Mouse (Mus musculus): ENCODE results near the gene Tcf7l1. TPM values are rescaled to one million over a fixed set of nuclear protein-coding genes. Genes with fewer than 3 reads are reported as not detected.
A peak's percentile ranks its signal among the peaks of the same experiment; 100 is the strongest.

The Tcf7l1 gene
- polyA plus RNA-seq, 1 experiment from 2014 or later, result 23.8 TPM

DNA sequence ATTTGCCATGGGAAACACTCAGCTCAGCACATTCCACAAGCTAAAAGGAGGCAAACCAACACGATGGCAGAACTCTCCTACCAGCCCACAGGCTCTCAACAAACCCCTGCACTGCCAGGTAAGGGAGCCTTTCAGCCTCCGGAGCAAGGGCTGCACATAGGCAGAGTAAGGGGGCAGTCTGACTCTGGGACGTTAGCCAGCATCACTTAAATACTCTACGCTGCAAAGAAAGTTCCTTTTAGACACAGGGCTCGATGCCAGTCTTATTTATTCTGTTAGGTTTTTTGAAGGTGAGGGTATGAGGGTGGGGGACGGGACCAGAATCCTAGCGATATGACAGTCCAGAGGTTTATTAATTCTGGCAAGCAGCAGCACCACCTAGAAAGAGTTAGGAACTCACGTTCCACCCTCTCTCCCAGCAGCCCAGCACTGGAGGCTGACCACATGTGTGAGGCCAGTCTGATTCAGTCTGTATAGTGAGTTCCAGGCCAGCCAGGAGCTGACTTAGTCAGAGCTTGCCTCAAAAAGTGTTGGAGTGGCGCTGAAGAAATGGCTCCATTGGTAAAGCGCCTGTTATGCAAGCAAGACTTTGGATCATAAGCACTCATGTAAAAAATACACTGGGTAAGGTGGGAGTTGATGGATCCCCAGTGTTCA is 44.8 kb downstream of the Tcf7l1 start:
- Histone ChIP-seq H3K4me2 (ENCODE audit: low read length) (no peak overlapping the region), H3K4me3 (replicated peaks; ENCODE audit: low read depth, low read length) (no peak overlapping the region), H3K9me3 (replicated peaks; ENCODE audit: low read length) (no peaks in the 10 kb centered on the region), H3K27ac (peak overlapping the region; percentile 65; the same call in 1 of the 2 replicates), H3K4me1 (replicated peaks; ENCODE audit: insufficient read depth, low read length) (peaks cover 52% of the 10 kb centered on the region), H3K36me3 (ENCODE audit: insufficient read depth, low read length) (no peaks in the 10 kb centered on the region), H3K9ac (ENCODE audit: low read depth, low read length) (no peak overlapping the region), H3K27me3 (ENCODE audit: insufficient read depth, low read length) (no peaks in the 10 kb centered on the region)
- no peak for ATAC-seq (replicated peaks; ENCODE audit: low FRiP score, low read depth)
- TF ChIP-seq CTCF (IDR thresholded peaks at IDR 0.05; ENCODE audit: low read depth), result no peak
- no peak for DNase-seq (ENCODE audit: low spot score)
- 46% methylated on average over 10 of the region's 10 CpGs for WGBS

DNA sequence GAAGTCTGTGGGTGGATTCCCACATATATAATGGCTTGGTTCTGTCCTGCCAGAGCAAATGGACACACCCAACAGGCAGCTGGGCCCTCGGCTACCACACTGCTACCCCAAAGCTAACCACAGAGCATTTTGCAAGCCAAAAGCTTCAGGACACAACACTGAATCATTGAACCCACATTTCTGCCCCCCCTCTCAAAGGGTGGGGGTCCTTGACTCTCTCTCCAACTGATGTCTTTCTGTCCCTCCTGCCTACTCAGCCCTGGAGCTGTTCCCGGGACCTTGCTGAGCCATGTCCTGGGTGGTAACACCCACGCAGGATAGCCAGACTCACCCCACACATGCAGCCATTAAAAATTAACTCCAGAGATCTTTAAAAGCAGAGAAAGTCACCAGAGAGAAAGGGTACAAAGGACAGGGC is 45.4 kb downstream of the Tcf7l1 start:
- ATAC-seq (replicated peaks; ENCODE audit: low FRiP score, low read depth) (no peak), DNase-seq (ENCODE audit: low spot score) (no peak)
- Histone ChIP-seq H3K4me2 (ENCODE audit: low read length) (no peak overlapping the region), H3K9ac (ENCODE audit: low read depth, low read length) (no peak overlapping the region), H3K4me3 (replicated peaks; ENCODE audit: low read depth, low read length) (no peak overlapping the region), H3K4me1 (replicated peaks; ENCODE audit: insufficient read depth, low read length) (peaks cover 47% of the 10 kb centered on the region), H3K27me3 (ENCODE audit: insufficient read depth, low read length) (no peaks in the 10 kb centered on the region), H3K9me3 (replicated peaks; ENCODE audit: low read length) (no peaks in the 10 kb centered on the region), H3K36me3 (ENCODE audit: insufficient read depth, low read length) (no peaks in the 10 kb centered on the region), H3K27ac (0 out of 2 replicates have a peak overlapping the region, but pooled peaks have one; percentile 65)
- WGBS, result 19% methylated on average over 3 of the region's 3 CpGs
- TF ChIP-seq CTCF (IDR thresholded peaks at IDR 0.05; ENCODE audit: low read depth), result no peak

DNA sequence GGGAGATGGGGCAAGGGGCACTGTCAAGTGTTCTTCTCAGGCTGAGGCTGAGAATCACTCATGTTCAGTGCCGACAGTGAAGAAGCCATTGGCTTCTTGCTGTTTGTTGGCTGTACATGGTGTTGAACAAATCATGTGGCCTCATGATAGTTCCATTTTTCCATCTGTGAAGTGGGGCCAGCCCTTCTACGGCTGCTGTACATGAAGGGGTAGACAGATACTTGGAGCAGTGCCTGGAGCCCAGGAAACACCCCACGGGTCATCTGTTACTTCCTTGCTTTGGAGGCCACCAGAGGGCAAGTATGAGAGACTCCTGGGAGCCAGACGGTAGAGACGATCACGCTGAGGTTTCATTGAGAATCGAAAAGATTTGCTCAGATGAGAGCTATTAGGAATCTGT is 46.7 kb downstream of the Tcf7l1 start:
- no peak for DNase-seq (ENCODE audit: low spot score)
- H3K36me3 ChIP-seq (ENCODE audit: insufficient read depth, low read length), result no peaks in the 10 kb centered on the region
- no peak overlapping the region for H3K4me2 ChIP-seq (ENCODE audit: low read length)
- no peak for TF ChIP-seq CTCF (IDR thresholded peaks at IDR 0.05; ENCODE audit: low read depth)
- no peak overlapping the region for H3K27ac ChIP-seq
- no peak overlapping the region for H3K4me3 ChIP-seq (replicated peaks; ENCODE audit: low read depth, low read length)
- ATAC-seq (replicated peaks; ENCODE audit: low FRiP score, low read depth), result no peak
- H3K9ac ChIP-seq (ENCODE audit: low read depth, low read length), result no peak overlapping the region
- no peaks in the 10 kb centered on the region for H3K9me3 ChIP-seq (replicated peaks; ENCODE audit: low read length)
- WGBS, result 57% methylated on average over 7 of the region's 7 CpGs
- H3K27me3 ChIP-seq (ENCODE audit: insufficient read depth, low read length), result no peaks in the 10 kb centered on the region
- H3K4me1 ChIP-seq (replicated peaks; ENCODE audit: insufficient read depth, low read length), result peaks cover 34% of the 10 kb centered on the region

DNA sequence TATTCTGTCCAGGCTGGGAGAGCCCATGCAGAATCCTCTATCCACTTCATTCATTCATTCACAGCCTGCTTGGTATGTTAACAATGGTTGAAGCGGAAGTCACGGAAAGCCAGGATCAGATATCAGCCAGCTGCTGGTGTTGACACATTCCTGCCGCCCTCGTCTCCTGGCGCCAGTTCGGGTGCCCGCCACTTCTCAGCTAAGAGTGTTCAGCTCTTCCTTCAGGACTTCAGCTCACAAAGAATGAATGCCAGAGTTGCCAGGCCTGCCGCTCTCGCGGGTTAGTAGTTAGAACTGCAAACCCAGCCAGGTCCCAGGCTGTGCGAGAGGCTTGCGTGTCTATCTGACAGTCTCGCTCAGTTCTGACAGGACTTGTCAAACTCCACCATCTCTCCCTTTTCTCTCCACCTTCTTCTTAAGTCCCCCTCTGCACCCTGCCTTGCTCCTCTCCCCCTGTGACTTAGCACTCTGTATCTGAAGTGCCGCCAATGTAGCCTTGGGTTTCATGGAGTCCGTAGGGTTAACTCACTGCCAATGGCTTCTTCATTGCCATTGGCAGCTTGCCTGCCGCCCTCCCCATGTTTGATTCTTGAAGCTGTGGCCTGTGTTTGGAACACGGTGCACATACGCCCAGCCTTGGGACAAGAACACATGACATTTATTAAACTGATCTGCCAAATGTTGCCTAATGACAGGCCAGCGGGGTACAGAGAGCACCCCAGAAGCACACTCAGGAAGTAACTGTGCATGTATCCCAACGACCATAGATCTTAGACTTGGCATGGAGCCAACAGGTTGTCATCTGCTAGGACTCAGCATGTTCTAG is 48.2 kb downstream of the Tcf7l1 start:
- ATAC-seq (replicated peaks; ENCODE audit: low FRiP score, low read depth), result peak; percentile 41; the same call in 1 of the 2 replicates
- Histone ChIP-seq H3K4me3 (replicated peaks; ENCODE audit: low read depth, low read length) (no peak overlapping the region), H3K9ac (ENCODE audit: low read depth, low read length) (0 out of 2 replicates have a peak overlapping the region, but pooled peaks have one; percentile 4), H3K4me1 (replicated peaks; ENCODE audit: insufficient read depth, low read length) (peaks cover 30% of the 10 kb centered on the region), H3K27ac (peak overlapping the region; percentile 66), H3K27me3 (ENCODE audit: insufficient read depth, low read length) (no peaks in the 10 kb centered on the region), H3K4me2 (ENCODE audit: low read length) (no peak overlapping the region), H3K36me3 (ENCODE audit: insufficient read depth, low read length) (no peaks in the 10 kb centered on the region), H3K9me3 (replicated peaks; ENCODE audit: low read length) (no peaks in the 10 kb centered on the region)
- 31% methylated on average over 20 of the region's 20 CpGs for WGBS
- peak; percentile 48 for TF ChIP-seq CTCF (IDR thresholded peaks at IDR 0.05; ENCODE audit: low read depth)
- DNase-seq (ENCODE audit: low spot score), result peak; percentile 71

DNA sequence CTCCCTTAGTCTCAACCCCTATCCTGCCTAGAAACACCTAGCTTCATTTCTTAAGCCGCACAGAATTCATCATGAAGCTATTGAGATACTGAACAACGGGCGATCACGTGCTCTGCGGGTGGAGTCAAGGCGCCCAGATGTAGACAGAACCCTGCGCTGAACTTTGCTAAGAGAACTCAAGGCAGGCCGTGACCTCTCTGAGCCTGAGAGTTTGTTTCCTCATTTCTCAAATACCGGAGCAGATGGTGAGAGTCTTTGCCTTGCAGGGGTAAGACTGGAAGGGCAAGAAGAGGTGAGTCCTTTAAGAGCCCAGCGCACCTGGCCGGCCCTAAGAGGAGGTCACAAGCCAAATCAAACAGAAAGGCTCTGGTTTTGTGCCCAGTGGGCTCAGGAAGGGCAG is 52.2 kb downstream of the Tcf7l1 start:
- ATAC-seq (replicated peaks; ENCODE audit: low FRiP score, low read depth), result no peak
- TF ChIP-seq CTCF (IDR thresholded peaks at IDR 0.05; ENCODE audit: low read depth), result no peak
- Histone ChIP-seq H3K36me3 (ENCODE audit: insufficient read depth, low read length) (no peaks in the 10 kb centered on the region), H3K27ac (no peak overlapping the region), H3K4me2 (ENCODE audit: low read length) (no peak overlapping the region), H3K4me3 (replicated peaks; ENCODE audit: low read depth, low read length) (no peak overlapping the region), H3K4me1 (replicated peaks; ENCODE audit: insufficient read depth, low read length) (peaks cover 19% of the 10 kb centered on the region), H3K9me3 (replicated peaks; ENCODE audit: low read length) (no peaks in the 10 kb centered on the region), H3K27me3 (ENCODE audit: insufficient read depth, low read length) (no peaks in the 10 kb centered on the region), H3K9ac (ENCODE audit: low read depth, low read length) (no peak overlapping the region)
- WGBS, result 89% methylated on average over 11 of the region's 11 CpGs
- DNase-seq (ENCODE audit: low spot score), result no peak

DNA sequence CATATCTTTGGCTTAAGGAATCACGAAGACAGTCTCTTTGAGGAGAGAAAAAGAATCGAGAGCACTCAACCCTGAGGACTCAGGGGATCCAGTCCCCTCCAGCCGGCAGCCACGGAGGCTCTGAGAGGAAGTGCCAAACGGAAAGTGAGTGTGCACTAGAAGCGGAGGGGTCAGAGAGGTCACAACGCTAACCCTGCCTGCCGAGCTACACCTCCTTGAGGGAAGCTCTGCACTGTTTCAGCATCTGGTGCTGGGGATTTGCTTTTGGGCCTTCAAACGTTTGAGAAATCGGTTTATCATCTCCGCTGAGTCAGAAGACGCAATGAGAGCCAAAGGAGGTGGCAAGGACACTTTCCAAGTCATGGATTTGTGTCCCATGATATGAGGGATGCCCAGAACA is 53.8 kb downstream of the Tcf7l1 start:
- H3K4me3 ChIP-seq (replicated peaks; ENCODE audit: low read depth, low read length), result no peak overlapping the region
- DNase-seq (ENCODE audit: low spot score) (no peak), ATAC-seq (replicated peaks; ENCODE audit: low FRiP score, low read depth) (no peak)
- H3K9me3 ChIP-seq (replicated peaks; ENCODE audit: low read length), result no peaks in the 10 kb centered on the region
- no peak overlapping the region for H3K9ac ChIP-seq (ENCODE audit: low read depth, low read length)
- WGBS, result 20% methylated on average over 12 of the region's 12 CpGs
- no peaks in the 10 kb centered on the region for H3K36me3 ChIP-seq (ENCODE audit: insufficient read depth, low read length)
- H3K27ac ChIP-seq, result no peak overlapping the region
- no peak for TF ChIP-seq CTCF (IDR thresholded peaks at IDR 0.05; ENCODE audit: low read depth)
- no peak overlapping the region for H3K4me2 ChIP-seq (ENCODE audit: low read length)
- no peaks in the 10 kb centered on the region for H3K27me3 ChIP-seq (ENCODE audit: insufficient read depth, low read length)
- H3K4me1 ChIP-seq (replicated peaks; ENCODE audit: insufficient read depth, low read length), result peaks cover 7% of the 10 kb centered on the region; the same call in 1 of the 2 replicates

All from kidney, postnatal 0 days (tissue).